Mouse (Mus musculus) left cerebral cortex, adult 9 months (tissue): ENCODE data around the gene Etfbkmt.
"Not testable (repeated sequence)": the region's sequence is repeated elsewhere in the genome, so short reads cannot be mapped to it uniquely, and the experiment has no call there.

Source experiments
- DNase-seq, 2 experiments: peaks; one replicate each; pipeline ENCODE4 v3.0.0; 2022; ENCODE audit warnings: low spot score in 2 of 2

The Etfbkmt gene

GRCm38 (mm10) chr6:149134391-149135150, 5.1 kb upstream of the Etfbkmt start:
- DNase-seq, result no peak

GRCm38 (mm10) chr6:149135631-149136030, 4.0 kb upstream of the Etfbkmt start:
- DNase-seq, result no peak

- DNase-seq, result no peak
Measured at GRCm38 (mm10) chr6:149137936-149138335, 1.7 kb upstream of the Etfbkmt start.

DNA sequence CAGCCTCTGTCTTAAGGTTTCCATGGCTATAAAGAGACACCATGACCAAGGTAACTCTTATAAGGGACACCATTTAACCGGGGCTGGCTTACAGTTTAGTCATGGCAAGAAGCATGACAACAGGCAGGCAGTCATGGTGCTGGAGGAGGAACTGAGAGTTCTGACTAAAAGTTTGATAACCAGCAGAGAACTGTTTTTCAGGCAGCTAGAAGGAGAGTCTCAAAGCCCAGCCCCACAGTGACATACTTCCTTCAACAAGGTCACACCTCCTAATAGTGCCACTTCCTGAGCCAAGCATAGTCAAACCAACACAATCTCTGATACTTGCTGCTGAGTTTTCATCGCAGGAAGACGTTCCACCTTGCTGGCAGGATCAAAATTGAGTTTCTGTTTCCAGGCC, 638 bp upstream of the Etfbkmt start:
- DNase-seq, result no peak

DNA sequence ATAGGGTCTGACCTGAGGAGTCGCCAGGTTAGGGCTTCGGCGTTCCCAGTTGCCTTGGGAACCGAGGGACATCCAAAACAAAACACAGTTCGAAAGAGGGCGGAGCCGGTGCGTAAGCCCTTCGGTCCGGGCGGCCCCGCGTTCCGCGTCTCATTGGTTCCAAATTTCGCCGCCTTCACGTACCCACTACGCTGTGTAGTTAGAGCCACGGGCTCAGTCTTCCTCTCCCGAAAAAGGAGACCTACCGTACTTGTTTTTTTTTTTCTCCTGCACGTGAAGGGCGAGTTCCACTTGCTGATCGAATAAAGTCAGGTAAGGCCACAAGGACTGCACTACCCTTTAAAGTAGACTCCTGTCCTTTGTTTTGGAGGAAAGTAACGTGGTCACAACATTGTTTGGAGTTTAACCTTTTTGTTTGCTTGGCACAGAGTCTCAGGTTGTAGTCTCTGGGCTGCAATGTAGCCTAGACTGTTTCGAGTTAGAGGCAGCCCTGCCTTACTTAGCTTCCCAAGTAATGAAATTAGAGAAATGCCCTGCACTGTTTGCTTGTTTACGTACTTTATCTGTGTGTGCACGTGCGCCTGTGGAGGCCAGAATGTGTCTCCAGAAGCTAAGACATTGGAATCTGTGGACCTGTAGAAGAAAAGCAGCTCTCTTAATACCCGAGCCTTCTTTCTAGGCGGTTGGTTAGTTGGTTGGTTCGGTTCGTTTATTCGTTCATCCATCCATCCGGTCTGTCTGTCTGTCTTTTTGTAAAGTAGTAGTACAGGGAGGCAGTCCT, 1.9 kb downstream of the Etfbkmt start:
- DNase-seq, result peak; percentile 32 to 78

- no peak for DNase-seq
Measured at GRCm38 (mm10) chr6:149145143-149145542, 5.5 kb downstream of the Etfbkmt start.

- DNase-seq, result no peak
Measured at GRCm38 (mm10) chr6:149148436-149149229, 9.0 kb downstream of the Etfbkmt start.

DNA sequence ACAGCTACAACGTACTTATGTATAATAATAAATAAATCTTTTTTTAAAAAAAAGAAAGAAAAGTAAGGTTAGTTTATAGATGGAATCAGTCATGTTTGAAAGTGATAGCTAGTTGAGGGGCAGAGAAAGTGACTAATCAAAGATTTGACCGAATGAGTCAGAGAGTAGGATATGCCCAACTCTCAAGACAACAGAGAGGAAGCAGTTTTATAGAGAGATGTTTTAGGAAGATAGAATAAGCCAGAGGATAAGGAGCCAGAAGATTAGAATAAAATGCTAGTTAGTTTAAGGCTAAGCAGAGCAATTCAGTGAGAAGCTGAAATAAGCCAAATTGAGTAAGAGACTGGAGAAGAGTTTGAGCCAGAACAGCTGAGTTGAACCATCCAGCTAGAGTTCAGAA, 12.5 kb downstream of the Etfbkmt start:
- DNase-seq, result no peak

DNA sequence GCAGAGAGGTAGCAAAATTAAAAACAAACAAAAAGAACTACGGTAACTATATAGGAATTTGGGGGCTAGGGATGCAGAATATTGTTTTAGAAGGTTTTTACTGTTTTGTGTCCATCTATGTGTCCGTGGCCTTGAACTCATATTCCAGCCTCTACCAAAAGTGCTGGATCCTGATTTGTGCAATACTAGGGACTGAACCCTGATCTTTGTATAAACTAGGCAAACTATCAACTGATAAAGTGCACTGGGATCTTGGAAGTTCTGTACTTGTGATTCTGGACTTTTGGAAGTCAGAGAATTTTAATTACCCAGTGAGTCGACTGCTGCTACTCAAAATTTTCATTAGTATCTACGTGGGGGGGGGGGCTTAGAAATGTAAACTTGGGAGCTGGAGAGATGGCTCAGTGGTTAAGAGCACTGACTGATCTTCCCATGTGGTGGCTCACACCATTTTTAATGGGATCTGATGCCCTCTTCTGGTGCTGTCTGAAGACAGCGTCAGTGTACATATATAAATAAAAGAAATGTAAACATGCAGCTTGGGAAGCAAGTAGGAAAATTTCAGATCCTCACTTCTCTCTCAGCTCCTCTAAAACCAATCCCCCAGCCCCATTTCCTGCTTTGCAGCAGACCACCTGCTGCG, 13.9 kb downstream of the Etfbkmt start:
- no peak for DNase-seq

- no peak for DNase-seq
Measured at GRCm38 (mm10) chr6:149154116-149155030, 14.7 kb downstream of the Etfbkmt start.

- no peak for DNase-seq
Measured at GRCm38 (mm10) chr6:149155031-149155841, 15.6 kb downstream of the Etfbkmt start.

GRCm38 (mm10) chr6:149167038-149167437, 27.4 kb downstream of the Etfbkmt start:
- DNase-seq, result not testable (repeated sequence)

DNA sequence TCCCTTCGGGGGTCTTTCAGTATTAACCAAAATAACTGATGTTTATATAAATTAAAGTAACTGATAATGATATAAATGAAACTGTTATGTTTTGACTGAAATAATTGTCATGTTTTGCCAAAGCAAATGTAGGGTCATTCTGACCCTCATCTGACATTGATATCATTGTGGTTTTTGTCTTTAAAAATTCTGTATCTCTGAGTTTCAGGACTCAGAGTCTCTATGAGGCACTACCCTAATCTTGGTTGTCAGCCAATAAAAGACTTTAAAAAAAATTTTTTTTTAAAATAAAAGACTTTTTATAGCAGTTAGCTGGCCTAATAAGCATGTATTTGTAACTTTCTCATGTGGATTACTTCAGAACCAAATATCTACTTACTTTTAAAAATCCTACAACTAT, 28.0 kb downstream of the Etfbkmt start:
- no peak for DNase-seq

DNA sequence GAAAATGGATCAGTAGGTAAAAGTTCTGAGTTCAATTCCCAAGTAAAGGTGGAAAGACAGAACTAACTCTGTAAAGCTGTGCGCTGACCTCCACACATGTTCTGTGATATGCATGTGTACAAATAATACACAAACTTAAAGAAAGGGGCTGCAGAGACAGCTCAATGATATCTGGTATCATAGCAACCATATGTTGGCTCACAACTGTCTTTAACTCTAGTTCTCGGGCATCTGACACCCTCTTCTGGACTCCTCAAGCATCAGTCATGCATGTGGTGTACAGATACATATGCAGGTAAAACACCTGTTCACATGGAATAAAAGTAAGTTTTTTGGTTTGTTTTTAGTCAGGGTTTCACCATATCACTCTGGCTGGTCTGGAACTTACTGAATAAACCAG, 28.8 kb downstream of the Etfbkmt start:
- DNase-seq, result no peak

DNA sequence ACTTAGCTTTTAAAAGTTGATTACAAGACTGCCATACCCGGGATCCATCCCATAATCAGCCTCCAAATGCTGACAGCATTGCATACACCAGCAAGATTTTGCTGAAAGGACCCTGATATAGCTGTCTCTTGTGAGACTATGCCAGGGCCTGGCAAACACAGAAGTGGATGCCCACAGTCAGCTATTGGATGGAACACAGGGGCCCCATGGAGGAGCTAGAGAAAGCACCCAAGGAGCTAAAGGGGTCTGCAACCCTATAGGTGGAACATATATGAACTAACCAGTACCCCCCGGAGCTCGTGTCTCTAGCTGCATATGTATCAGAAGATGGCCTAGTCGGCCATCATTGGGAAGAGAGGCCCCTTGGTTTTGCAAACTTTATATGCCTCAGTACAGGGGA, 30.3 kb downstream of the Etfbkmt start:
- DNase-seq, result not testable (repeated sequence)

DNA sequence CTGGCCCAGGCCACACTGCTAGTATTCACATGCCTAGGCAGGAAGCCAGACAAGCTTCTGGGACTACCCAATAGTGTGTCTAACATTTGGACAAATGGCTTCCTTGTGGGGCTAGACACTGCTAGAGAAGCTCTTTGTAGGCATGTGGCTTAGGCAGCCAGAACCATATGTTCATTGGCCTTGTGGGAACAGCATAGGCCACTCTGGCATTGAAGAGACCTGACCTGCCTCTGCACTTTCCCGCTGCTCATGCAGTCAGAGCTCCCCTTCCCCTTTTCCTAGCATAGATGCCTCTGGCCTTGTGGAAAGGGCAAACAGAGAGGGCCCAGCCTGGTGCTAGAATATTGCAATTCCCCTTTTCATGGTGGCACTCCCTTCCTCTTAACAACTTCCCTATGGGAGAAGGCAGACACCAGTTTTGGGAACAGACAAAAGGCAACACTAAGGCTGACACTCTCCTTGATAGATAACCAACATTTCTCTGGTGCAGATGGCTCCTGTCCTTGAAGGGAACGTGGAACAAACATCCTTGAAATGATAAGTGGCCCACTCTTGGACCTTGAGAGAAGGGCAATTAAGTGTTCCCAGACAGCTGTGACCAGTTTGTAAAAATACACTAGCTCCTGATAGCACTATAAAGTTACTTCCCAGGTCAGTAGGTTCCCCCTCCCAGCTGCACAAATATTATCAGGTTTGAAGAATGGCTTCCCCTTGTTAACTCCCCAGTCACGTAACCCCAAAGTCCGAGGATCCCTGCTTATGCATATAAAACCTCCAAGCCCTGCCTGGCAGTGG, 34.4 kb downstream of the Etfbkmt start:
- DNase-seq, result no peak

DNA sequence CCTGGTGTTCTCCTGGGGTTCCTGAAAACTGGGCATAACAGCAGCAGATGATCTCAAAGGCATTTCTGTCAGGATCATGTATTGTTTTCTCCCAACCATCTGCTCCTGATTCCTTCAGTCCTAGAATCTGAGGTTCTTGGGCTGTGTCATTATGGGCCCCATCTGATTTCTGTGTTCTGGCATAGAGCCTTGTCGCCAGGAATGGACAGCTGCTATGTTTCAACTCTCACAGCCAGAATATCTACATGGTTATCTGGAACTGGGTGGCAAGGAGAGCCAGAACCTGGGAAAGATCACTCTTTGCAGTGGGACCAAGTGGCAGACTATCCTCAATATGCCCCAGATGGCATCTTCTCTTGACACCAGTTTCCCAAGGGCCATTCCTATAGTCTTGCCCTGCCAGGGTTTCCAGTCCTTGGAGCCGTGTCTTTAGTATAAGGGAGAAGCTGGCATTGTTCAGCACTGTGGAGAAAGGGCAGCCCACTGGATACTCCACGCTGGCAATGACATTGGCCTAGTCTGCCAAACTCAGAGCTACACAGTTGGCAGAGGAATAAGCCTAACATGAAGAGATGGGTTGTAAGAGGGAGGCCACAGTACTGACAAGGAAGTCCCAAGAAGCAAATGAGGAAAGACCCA, 35.4 kb downstream of the Etfbkmt start:
- no peak for DNase-seq

DNA sequence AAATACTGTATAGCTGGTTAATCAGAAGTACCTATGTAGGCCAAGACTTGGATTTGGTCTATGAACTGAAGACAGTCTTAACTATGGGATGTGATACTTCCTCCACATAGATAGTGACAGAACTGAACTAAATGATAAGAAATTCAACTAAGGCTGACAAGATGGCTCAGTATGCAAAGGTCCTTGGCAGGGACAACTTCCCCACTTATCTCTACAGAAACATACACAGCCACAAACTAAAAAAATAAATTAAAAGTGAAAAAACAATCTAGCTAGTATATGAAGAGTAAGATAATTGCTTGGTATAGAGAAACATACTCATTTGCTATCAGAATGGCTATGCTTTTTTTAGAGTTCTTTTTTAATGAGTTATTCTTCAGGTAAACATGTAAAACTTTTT, 39.4 kb downstream of the Etfbkmt start:
- DNase-seq, result no peak

DNA sequence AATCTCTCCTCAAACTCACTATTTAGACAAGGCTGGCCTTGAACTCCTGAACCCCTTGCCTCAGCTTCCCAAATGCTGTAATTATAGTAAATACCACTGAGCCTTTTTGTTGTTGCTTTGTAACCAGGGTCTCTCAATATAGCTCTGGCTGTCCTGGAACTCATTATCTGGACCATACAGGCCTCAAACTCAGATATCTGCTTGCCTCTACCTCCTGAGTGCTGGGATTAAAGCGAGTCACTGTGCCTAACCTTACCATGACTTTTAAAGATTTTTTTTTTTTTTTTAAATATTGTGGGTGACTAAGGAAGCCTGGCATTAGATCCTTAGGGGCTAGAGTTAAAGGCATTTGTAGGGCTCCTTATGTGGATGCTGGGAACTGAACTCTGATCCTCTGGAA, 44.4 kb downstream of the Etfbkmt start:
- DNase-seq, result no peak
